Mouse (Mus musculus) liver, embryonic 14.5 days (tissue): ENCODE data around the gene Tmem235.

Source experiments
- CTCF ChIP-seq: IDR thresholded peaks from 2 replicates; pipeline ENCODE4 v1.5.1; 2016; ENCODE audit warnings: antibody characterized with exemption, low read depth, control low read depth
- EP300 ChIP-seq: IDR thresholded peaks from 2 replicates; pipeline ENCODE4 v1.6.1; 2016; ENCODE audit warnings: antibody characterized with exemption, low read depth

GRCm38 (mm10) chr11:117881787-117882186 lies 21.2 kb downstream of the Tmem235 start:
- TF ChIP-seq EP300 (no peak), CTCF (no peak)
